Mouse (Mus musculus) stomach, postnatal 0 days (tissue): Measurements from ENCODE around the gene Cwh43.

Experiments used
- CTCF ChIP-seq: IDR thresholded peaks from 2 replicates; pipeline ENCODE4 v1.5.1; 2016; ENCODE audit warnings: antibody characterized with exemption, low read depth, mild to moderate bottlenecking, moderate library complexity
- EP300 ChIP-seq: optimal IDR thresholded peaks from 2 replicates; pipeline ENCODE3; 2016; ENCODE audit warnings: antibody characterized with exemption

- TF ChIP-seq CTCF (no peak), EP300 (no peak)
These were observed 91.5 kb downstream of the Cwh43 start for GRCm38 (mm10) chr5:73497401-73497800.
